Mouse (Mus musculus): ENCODE results near the gene Fhod1. TPM values are rescaled to one million over a fixed set of nuclear protein-coding genes. Genes with fewer than 3 reads are reported as not detected.

Fhod1 gene
- polyA plus RNA-seq, 1 experiment = not detected

DNA sequence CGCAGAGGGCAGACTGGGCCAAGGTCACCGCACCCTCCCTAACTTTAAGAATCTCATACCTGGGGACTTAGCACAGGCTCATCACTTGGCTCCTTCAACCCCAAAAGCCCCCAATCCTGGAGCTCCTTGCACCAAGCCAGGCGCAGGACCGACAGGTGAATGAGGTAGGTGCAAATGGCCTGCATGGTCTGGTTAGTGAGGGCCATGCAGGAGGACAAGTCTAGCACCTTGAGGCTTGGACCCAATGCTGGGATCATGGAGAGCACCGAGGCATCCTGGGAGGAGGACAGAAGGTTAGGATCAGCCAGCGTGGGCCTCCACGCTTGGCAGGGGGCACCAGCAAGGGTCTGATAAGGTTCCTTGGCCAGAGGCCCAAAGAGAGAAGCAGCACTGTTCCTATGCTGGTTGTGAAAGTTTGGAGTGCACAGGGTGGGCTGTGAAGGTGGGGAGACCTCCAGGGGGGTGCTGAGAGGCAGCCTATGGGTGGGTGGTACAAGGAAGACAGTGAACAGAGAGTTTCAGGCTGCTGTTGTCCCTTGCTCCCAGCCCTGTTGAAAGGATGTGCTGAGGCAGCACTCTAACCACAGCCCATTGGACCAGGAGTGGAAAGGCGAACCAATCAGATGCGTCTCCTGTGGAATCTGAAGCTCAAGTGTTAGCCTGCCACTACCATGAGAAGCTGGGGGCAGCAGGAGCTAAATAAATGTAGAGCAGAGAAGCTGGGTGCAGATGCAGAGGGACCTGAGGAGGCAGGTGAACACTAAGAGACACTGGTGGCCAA, 33.9 kb downstream of the Fhod1 start:
- Histone ChIP-seq H3K4me1 (ENCODE audit: control insufficient read depth, insufficient read depth, low read length) (peaks cover 4% of the 10 kb centered on the region; the same call in 1 of the 2 replicates), H3K4me3 (ENCODE audit: insufficient read depth, low read depth, low read length) (no peak overlapping the region), H3K27ac (ENCODE audit: insufficient read depth, low read depth, low read length) (no peak overlapping the region)
- 84% methylated on average over 9 of the region's 9 CpGs for WGBS
- TF ChIP-seq POLR2A (IDR thresholded peaks at IDR 0.05; ENCODE audit: insufficient read depth, low read depth, low read length) (no peak), CTCF (IDR thresholded peaks at IDR 0.05; ENCODE audit: insufficient read depth, low read depth, low read length) (no peak)

DNA sequence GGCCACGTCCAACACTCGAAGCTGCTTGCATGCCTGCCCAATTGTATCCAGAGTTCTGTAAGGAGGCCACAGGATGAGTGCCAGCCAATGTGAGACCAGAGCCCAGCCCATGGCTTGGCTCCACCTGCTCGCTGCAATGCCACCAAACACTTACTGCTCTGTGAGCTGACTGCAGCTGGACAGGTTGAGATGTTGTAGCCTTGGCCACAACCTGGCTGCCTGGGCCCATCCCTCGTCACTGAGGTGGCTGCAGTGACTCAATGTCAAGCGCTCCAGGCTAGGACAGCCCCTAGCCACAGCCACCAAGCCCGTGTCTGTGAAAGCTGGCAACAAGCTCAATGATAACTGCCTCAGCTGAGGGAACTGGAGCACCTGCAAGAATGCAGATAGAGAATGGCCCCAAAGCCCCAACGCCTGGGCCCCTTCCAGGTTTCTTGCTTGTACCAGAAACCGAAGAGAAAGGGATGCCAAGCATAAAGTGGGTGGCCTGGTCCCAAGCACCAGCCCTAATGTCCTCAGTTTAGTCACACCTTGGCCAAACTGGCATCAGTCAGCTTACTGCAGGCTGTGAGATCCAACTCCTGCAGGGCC, 34.8 kb downstream of the Fhod1 start:
- Histone ChIP-seq H3K4me3 (ENCODE audit: insufficient read depth, low read depth, low read length) (no peak overlapping the region), H3K4me1 (ENCODE audit: control insufficient read depth, insufficient read depth, low read length) (no peaks in the 10 kb centered on the region), H3K27ac (ENCODE audit: insufficient read depth, low read depth, low read length) (no peak overlapping the region)
- 89% methylated on average over 8 of the region's 8 CpGs for WGBS
- no peak for TF ChIP-seq CTCF (IDR thresholded peaks at IDR 0.05; ENCODE audit: insufficient read depth, low read depth, low read length)
- TF ChIP-seq POLR2A (IDR thresholded peaks at IDR 0.05; ENCODE audit: insufficient read depth, low read depth, low read length) = no peak

DNA sequence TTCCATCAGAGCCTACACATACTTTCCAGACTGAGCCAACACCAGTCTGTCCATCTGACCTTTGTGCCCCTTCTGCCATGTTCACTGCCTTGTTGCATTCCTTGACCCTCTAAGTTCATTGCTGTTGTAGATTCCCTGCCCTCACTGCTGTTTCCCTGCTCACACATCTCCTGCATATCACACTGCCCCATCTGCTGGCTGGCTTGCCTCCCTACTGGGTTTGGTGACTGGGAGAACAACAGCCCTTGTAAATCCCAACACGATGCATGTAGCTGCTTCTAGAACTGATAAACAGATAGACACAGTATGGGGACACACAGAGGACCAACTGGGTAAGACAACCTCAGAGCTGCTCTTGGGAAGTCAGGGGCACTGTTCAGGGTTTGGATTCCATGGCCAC, 36.0 kb downstream of the Fhod1 start:
- no peak for TF ChIP-seq CTCF (IDR thresholded peaks at IDR 0.05; ENCODE audit: insufficient read depth, low read depth, low read length)
- TF ChIP-seq POLR2A (IDR thresholded peaks at IDR 0.05; ENCODE audit: insufficient read depth, low read depth, low read length) = no peak
- no peak overlapping the region for H3K27ac ChIP-seq (ENCODE audit: insufficient read depth, low read depth, low read length)
- H3K4me1 ChIP-seq (ENCODE audit: control insufficient read depth, insufficient read depth, low read length) = no peaks in the 10 kb centered on the region
- no peak overlapping the region for H3K4me3 ChIP-seq (ENCODE audit: insufficient read depth, low read depth, low read length)
- WGBS = 26% methylated on average over 1 of the region's 1 CpGs

DNA sequence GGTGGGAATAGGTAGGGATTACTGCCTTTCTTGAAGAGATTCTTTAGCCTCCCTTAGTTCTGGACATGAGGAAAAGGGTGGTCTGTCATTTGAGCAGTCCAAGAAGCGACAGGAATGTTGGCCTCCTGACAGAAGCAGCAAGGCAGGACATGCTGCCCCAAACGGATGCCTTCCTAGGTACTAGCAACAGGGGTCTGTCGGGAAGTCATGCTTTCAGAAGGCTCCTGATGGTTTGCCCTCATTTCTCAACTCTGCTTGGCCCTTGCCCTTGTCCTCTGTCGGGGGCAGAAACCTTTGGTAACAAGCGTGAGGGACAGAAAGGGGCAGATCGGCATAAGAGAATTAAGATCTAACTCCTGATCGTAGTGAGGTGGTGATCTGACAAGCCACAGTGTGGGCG, 37.6 kb downstream of the Fhod1 start:
- WGBS = 87% methylated on average over 8 of the region's 8 CpGs
- peaks cover 14% of the 10 kb centered on the region for H3K4me1 ChIP-seq (ENCODE audit: control insufficient read depth, insufficient read depth, low read length)

DNA sequence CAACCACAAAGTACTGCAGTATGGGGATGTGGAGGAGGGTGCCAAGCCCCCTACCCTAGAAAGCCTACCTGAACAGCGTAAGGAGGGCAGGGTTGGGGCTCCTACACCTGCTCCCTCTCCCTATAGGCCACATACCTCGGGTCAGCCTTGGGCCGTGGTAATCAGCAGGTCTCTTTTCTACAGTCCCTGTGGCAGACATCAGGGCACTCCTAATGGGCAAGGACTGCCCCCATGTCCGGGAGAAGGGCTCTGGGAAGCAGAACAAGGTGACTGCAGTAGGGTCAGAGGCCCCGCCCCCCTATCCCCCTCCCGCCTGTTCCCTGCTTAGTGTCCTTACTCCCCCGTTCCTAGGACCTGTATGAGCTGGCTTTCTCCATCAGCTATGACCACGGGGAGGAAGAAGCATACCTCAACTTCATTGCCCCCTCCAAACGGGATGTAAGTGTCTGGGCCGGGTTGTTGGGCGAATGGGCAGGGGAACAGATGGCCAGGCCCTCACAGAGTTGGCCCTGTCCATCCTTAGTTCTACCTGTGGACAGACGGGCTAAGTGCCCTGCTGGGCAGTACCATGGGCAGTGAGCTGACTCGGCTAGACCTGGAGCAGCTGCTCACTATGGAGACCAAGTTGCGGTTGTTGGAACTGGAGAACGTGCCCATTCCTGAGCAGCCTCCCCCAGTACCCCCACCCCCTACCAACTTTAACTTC, 38.5 kb downstream of the Fhod1 start:
- Histone ChIP-seq H3K27ac (ENCODE audit: insufficient read depth, low read depth, low read length) (no peak overlapping the region), H3K4me1 (ENCODE audit: control insufficient read depth, insufficient read depth, low read length) (peaks cover 21% of the 10 kb centered on the region), H3K4me3 (ENCODE audit: insufficient read depth, low read depth, low read length) (no peak overlapping the region)
- 81% methylated on average over 15 of the region's 15 CpGs for WGBS
- TF ChIP-seq CTCF (IDR thresholded peaks at IDR 0.05; ENCODE audit: insufficient read depth, low read depth, low read length) (no peak), POLR2A (IDR thresholded peaks at IDR 0.05; ENCODE audit: insufficient read depth, low read depth, low read length) (no peak)

More for the DNA sequence above, 37.6 kb downstream of the Fhod1 start:
- no peak for TF ChIP-seq POLR2A (IDR thresholded peaks at IDR 0.05; ENCODE audit: insufficient read depth, low read depth, low read length)
- Histone ChIP-seq H3K4me3 (ENCODE audit: insufficient read depth, low read depth, low read length) (no peak overlapping the region), H3K27ac (ENCODE audit: insufficient read depth, low read depth, low read length) (no peak overlapping the region)

DNA sequence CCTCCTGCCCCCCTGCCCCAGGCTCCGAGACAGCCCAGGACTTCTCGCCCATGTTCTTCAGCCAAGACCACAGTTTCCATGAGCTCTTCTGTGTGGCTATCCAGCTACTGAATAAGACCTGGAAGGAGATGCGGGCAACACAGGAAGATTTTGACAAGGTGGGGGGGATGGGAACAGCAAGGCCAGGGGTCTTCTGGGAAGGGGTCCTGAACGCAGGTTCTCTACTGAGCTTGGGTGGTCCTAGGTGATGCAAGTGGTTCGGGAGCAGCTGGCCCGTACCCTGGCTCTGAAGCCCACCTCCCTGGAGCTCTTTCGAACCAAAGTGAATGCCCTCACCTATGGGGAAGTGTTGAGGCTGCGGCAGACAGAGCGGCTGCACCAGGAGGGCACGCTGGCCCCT, 39.3 kb downstream of the Fhod1 start:
- 94% methylated on average over 10 of the region's 10 CpGs for WGBS
- Histone ChIP-seq H3K4me1 (ENCODE audit: control insufficient read depth, insufficient read depth, low read length) (peaks cover 26% of the 10 kb centered on the region), H3K4me3 (ENCODE audit: insufficient read depth, low read depth, low read length) (no peak overlapping the region), H3K27ac (ENCODE audit: insufficient read depth, low read depth, low read length) (no peak overlapping the region)
- TF ChIP-seq CTCF (IDR thresholded peaks at IDR 0.05; ENCODE audit: insufficient read depth, low read depth, low read length) (no peak), POLR2A (IDR thresholded peaks at IDR 0.05; ENCODE audit: insufficient read depth, low read depth, low read length) (no peak)

DNA sequence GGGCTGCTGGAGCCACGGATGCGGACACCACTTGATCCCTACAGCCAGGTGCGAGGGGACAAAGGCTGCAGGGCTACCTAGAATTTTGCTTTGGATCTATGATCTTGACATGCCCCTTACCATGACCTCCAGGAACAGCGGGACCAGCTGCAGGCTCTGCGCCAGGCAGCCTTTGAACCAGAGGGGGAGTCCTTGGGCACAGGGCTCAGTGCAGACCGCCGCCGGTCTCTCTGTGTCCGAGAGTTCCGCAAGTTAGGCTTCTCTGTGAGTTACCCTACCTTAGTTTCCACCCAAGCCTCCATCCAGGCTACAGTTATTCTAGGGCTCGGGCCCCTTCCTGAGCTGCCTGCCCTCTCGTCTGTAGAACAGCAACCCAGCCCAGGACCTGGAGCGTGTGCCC, 40.1 kb downstream of the Fhod1 start:
- WGBS = 95% methylated on average over 13 of the region's 13 CpGs
- H3K4me1 ChIP-seq (ENCODE audit: control insufficient read depth, insufficient read depth, low read length) = peaks cover 27% of the 10 kb centered on the region
- TF ChIP-seq CTCF (IDR thresholded peaks at IDR 0.05; ENCODE audit: insufficient read depth, low read depth, low read length) (no peak), POLR2A (IDR thresholded peaks at IDR 0.05; ENCODE audit: insufficient read depth, low read depth, low read length) (no peak)
- no peak overlapping the region for H3K27ac ChIP-seq (ENCODE audit: insufficient read depth, low read depth, low read length)
- no peak overlapping the region for H3K4me3 ChIP-seq (ENCODE audit: insufficient read depth, low read depth, low read length)

DNA sequence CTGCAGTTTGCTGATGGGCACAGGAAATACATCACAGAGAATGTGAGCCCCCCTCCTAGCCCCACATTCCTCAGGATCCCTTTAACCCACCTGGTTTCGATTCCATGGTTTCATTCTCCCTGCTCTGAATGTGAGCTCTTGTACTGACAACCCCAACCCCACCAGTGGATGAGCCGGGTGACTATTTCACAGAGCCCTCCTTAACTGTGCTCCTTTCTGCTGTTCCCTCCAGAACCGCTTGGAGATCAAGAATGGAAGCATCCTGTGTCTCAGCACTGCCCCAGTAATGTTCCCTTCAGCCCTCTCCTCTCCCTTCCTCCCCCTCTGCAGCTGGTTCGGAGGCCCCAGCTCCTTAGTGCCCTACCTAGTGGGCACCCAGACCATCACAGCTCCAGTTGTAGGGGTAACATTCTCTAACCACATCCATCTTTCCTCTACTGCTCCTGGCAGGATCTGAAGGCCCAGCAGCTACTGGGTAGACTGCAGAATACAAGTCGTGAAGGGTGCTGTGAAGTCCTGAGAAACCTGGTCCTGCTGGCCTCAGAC, 41.5 kb downstream of the Fhod1 start:
- no peak overlapping the region for H3K27ac ChIP-seq (ENCODE audit: insufficient read depth, low read depth, low read length)
- no peak overlapping the region for H3K4me3 ChIP-seq (ENCODE audit: insufficient read depth, low read depth, low read length)
- H3K4me1 ChIP-seq (ENCODE audit: control insufficient read depth, insufficient read depth, low read length) = peaks cover 27% of the 10 kb centered on the region
- 43% methylated on average over 5 of the region's 5 CpGs for WGBS
- TF ChIP-seq CTCF (IDR thresholded peaks at IDR 0.05; ENCODE audit: insufficient read depth, low read depth, low read length) = no peak
- no peak; the same call in 1 of the 2 replicates for TF ChIP-seq POLR2A (IDR thresholded peaks at IDR 0.05; ENCODE audit: insufficient read depth, low read depth, low read length)

Measured in olfactory bulb, adult 2 months (tissue).